Mouse (Mus musculus) layer of hippocampus, adult 18-20 months (tissue): ENCODE measurements around the gene Mettl4. TPM values are rescaled to one million over a fixed set of nuclear protein-coding genes. Genes with fewer than 3 reads are reported as not detected.
A peak's percentile ranks its signal among the peaks of the same experiment; 100 is the strongest.

Experiments
- DNase-seq, 2 experiments: peaks; one replicate each; pipeline ENCODE4 v3.0.0; 2022; ENCODE audit warnings: low spot score in 2 of 2
- long read RNA-seq: library from polyadenylated mRNA; stranded (forward); transcript quantifications from one replicate; pipeline ENCODE4 v2.0.0, GENCODE M21; 2021
- total RNA-seq, 2 experiments: library from RNA; stranded (reverse); gene quantifications; 2 replicates each; pipeline ENCODE4 v1.2.3; 2021

Mettl4 gene
- total RNA-seq: 10 to 100 TPM; 13.7 to 14.5 TPM
- long read RNA-seq, partial matches to known transcripts: 0 of 10 reads
- long read RNA-seq, other reads (novel, unspliced or antisense): 9 of 10 reads

- DNase-seq: peak; percentile 92 to 95
Observed at GRCm38 (mm10) chr17:94749466-94750135, at the start of gene Mettl4. TSS of gene Mettl4 (minus strand) at chr17:94750019.

GRCm38 (mm10) chr17:94778871-94779482 is 29.2 kb upstream of the Mettl4 start:
- DNase-seq: no peak

- DNase-seq: no peak
Observed at GRCm38 (mm10) chr17:94768491-94768890, 18.7 kb upstream of the Mettl4 start.

- no peak for DNase-seq
Observed at GRCm38 (mm10) chr17:94764711-94765110, 14.9 kb upstream of the Mettl4 start.

GRCm38 (mm10) chr17:94764011-94764410 is 14.2 kb upstream of the Mettl4 start:
- DNase-seq: no peak

- DNase-seq: no peak
Observed at GRCm38 (mm10) chr17:94762405-94762804, 12.6 kb upstream of the Mettl4 start.

- peak in 1 of 2 experiments; percentile 1 for DNase-seq
Observed at GRCm38 (mm10) chr17:94750136-94750729, 414 bp upstream of the Mettl4 start.

- no peak for DNase-seq
Observed at GRCm38 (mm10) chr17:94738173-94738572, 11.6 kb downstream of the Mettl4 start.

GRCm38 (mm10) chr17:94735885-94736284 is 13.9 kb downstream of the Mettl4 start:
- no peak for DNase-seq

GRCm38 (mm10) chr17:94735437-94735836 is 14.4 kb downstream of the Mettl4 start:
- peak in 1 of 2 experiments; percentile 41 for DNase-seq

- peak; percentile 3 to 71 for DNase-seq
Observed at GRCm38 (mm10) chr17:94730416-94730815, 19.4 kb downstream of the Mettl4 start.

GRCm38 (mm10) chr17:94726750-94727149 is 23.1 kb downstream of the Mettl4 start:
- DNase-seq: no peak

GRCm38 (mm10) chr17:94673515-94674317 is 76.1 kb downstream of the Mettl4 start:
- no peak for DNase-seq
